10 mouse cellular contexts compared by ENCODE assay signal in genomic region chr17:86617570-86618237, GRCm38 (mm10).
DNase-seq lines count a peak whose midpoint lies in the region; ATAC-seq and TF ChIP-seq lines count a peak whose summit lies in the region.
"Had no signal": no experiment of that assay in that cellular context is flagged by ENCODE, and none has a peak within 500 bp of the region (broad histone marks: within the 10 kb centered on the region; RNA-seq: fewer than 3 reads in every experiment).

No protein-coding gene starts in this region.

- WGBS in heart, embryonic 13.5 days = 43% methylated on average over 3 of the region's 3 CpGs

- H3K9ac ChIP-seq in heart, embryonic 13.5 days = no peak overlapping the region
- H3K9ac ChIP-seq: liver, embryonic 12.5 days had no signal

- no peak for TF ChIP-seq CTCF in layer of hippocampus, adult 2 months (conservative IDR thresholded peaks at IDR 0.05)

- H3K27ac ChIP-seq in layer of hippocampus, adult 2 months = peak overlapping the region; percentile 67; the same call in 1 of the 2 replicates
- peak overlapping the region; percentile 34; the same call in 1 of the 2 replicates for H3K27ac ChIP-seq in heart, embryonic 13.5 days (replicated peaks)
- H3K27ac ChIP-seq: liver, embryonic 12.5 days had no signal

- intact Hi-C loops in gastrocnemius, postnatal 14 days (cut with DNase I; ENCODE audit: low total_unique reads) = no loop called here

- H3K36me3 ChIP-seq in heart, embryonic 13.5 days = peaks cover 16% of the 10 kb centered on the region
- H3K36me3 ChIP-seq: forebrain, embryonic 10.5 days; liver, embryonic 12.5 days had no signal

- H3K4me2 ChIP-seq in heart, embryonic 13.5 days = no peak overlapping the region
- H3K4me2 ChIP-seq: liver, embryonic 12.5 days had no signal

- H3K4me3 ChIP-seq in layer of hippocampus, adult 2 months = no peak overlapping the region
- no peak overlapping the region for H3K4me3 ChIP-seq in heart, embryonic 13.5 days
- H3K4me3 ChIP-seq: forebrain, embryonic 10.5 days; liver, embryonic 12.5 days had no signal

- no peaks in the 10 kb centered on the region for H3K9me3 ChIP-seq in heart, embryonic 13.5 days
- H3K9me3 ChIP-seq: forebrain, embryonic 10.5 days; liver, embryonic 12.5 days had no signal

- peaks cover 32% of the 10 kb centered on the region for H3K4me1 ChIP-seq in heart, embryonic 13.5 days
- H3K4me1 ChIP-seq: liver, embryonic 12.5 days had no signal

- no peak for ATAC-seq in heart, embryonic 13.5 days (ENCODE audit: extremely low read depth, insufficient number of reproducible peaks, low FRiP score, low TSS enrichment)
- ATAC-seq: liver, embryonic 12.5 days; midbrain, embryonic 16.5 days had no signal

- H3K27me3 ChIP-seq in heart, embryonic 13.5 days (replicated peaks) = no peaks in the 10 kb centered on the region
- H3K27me3 ChIP-seq: liver, embryonic 12.5 days had no signal

- no peak for DNase-seq in layer of hippocampus, adult 2 months (ENCODE audit: low spot score in 2 of 2)
- DNase-seq in layer of hippocampus, postnatal 25 days (ENCODE audit: extremely low spot score in 1 of 2, low spot score in 1 of 2) = no peak
- DNase-seq in gastrocnemius, postnatal 14 days = peak; percentile 45
- DNase-seq in kidney, postnatal 25 days = peak; percentile 34 to 64
- no peak for DNase-seq in yolk sac, embryonic 10.5 days (ENCODE audit: low spot score)
- no peak for DNase-seq in cerebellum, postnatal 25 days

Comparison
In these comparisons a context has a peak if more than half of its experiments do, and no peak if none do; other contexts are left out.
1. DNase-seq: peak in gastrocnemius, postnatal 14 days (single experiment) and kidney, postnatal 25 days (2 of 2); none in layer of hippocampus, adult 2 months (0 of 2), layer of hippocampus, postnatal 25 days (0 of 2), yolk sac, embryonic 10.5 days (single experiment) and cerebellum, postnatal 25 days (0 of 2).